Mouse (Mus musculus): Measurements from ENCODE around the gene Man1a. TPM values are rescaled to one million over a fixed set of nuclear protein-coding genes. Genes with fewer than 3 reads are reported as not detected.

Gene Man1a
- polyA plus RNA-seq, 1 experiment: 13.2 TPM

DNA sequence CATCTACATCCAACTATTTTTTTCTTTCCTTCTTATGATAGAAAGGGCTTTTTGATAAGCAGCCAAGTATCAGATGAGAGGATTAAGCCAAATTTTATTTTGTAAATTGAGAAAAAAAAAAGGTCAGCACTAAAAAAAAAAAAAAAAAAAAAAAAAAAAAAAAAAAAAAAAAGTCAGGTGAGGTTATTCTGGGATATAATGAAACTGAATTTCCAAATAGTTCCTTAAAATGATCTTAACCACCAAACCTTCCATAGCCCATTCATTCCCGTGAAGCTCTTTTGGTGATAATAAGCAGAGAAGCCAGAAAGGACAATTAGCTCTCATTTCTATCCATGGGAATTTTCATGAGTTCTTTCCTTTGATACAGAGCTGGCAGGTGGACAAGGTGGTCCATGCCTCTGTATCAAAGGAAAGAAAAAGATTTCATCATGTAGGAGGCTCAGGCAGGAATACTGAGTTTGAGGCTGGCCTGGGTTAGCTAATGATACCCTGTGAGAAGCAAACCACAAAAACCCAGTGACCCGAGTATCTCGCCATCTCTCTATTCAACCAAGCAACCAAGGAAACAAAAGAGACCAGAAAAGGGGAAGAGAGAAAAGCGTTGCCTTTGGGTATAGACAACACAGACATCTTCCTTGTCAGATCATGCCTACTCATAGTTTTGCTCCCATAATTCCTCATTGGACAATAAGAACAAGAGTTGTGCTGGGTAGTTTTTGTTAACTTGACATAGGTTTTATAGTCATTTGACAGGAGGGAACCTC, 162.7 kb downstream of the Man1a start:
- DNase-seq: no peak
- TF ChIP-seq POLR2A (IDR thresholded peaks at IDR 0.05; ENCODE audit: borderline replicate concordance, extremely low read depth, low read depth, low read length): no peak
- no peak for TF ChIP-seq CTCF (IDR thresholded peaks at IDR 0.05; ENCODE audit: insufficient read depth, low read length)
- H3K4me1 ChIP-seq (ENCODE audit: control insufficient read depth, insufficient read depth, low read length): no peaks in the 10 kb centered on the region
- 86% methylated on average over 4 of the region's 4 CpGs for WGBS
- no peak overlapping the region for H3K4me3 ChIP-seq (replicated peaks; ENCODE audit: extremely low read depth, low read depth, low read length)

DNA sequence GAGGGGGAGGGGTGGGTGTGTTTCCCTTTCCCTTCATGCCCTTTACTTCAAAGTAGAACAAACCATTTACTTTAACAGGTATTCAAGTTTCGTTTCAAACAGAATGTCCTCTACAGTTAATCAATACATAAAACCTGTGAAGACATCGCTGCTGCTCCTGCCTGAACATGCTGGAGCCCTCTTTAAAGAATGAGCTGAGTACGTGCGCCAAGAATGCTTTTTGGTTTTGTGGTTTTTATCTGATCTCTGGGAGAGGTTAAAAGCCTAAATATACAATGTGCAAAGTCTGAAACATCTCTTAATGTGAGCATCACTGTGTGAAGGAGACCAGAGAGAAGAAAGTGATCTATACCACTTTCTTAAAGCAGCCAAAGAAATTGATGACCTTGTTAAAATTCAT, 186.9 kb downstream of the Man1a start:
- 64% methylated on average over 4 of the region's 4 CpGs for WGBS
- H3K4me1 ChIP-seq (ENCODE audit: control insufficient read depth, insufficient read depth, low read length): no peaks in the 10 kb centered on the region
- no peak overlapping the region for H3K4me3 ChIP-seq (replicated peaks; ENCODE audit: extremely low read depth, low read depth, low read length)
- no peak for DNase-seq
- TF ChIP-seq CTCF (IDR thresholded peaks at IDR 0.05; ENCODE audit: insufficient read depth, low read length) (no peak), POLR2A (IDR thresholded peaks at IDR 0.05; ENCODE audit: borderline replicate concordance, extremely low read depth, low read depth, low read length) (no peak)

DNA sequence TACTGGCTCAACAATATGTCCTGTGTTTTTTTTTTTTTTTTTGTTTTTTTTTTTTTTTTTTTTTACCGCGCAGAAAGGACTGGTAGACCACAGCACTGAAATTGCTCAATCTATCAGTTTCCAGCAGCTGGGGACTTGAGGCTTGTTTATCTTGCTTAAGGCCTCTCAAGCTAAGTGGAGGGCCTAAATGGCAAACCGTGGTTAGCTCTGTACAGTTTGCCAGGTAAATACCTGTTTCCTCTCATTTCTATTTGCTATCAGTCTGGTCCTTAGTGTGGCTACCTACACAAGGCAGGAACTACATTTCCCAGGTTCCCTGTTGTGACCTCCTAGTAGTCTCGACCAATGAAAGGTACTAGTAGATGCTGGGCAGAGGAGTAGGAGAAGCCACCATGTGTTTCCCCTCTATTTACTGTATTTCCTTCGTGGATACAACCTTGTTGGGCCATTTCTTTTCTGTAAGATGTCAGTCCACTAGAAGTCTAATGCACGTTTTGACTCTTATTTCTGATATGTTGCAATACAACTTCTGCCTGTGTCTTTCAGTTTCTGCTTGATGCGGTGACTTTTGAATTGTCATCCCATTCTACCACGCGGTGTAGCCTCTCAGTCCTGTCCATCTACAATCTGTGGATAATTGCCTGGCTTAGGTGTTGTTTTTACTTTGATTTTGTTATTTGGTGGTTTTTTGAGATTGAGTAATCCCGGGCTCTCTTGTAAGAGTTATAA, 187.9 kb downstream of the Man1a start:
- TF ChIP-seq POLR2A (IDR thresholded peaks at IDR 0.05; ENCODE audit: borderline replicate concordance, extremely low read depth, low read depth, low read length) (no peak), CTCF (IDR thresholded peaks at IDR 0.05; ENCODE audit: insufficient read depth, low read length) (no peak)
- 55% methylated on average over 10 of the region's 10 CpGs for WGBS
- no peak overlapping the region for H3K4me3 ChIP-seq (replicated peaks; ENCODE audit: extremely low read depth, low read depth, low read length)
- H3K4me1 ChIP-seq (ENCODE audit: control insufficient read depth, insufficient read depth, low read length): no peaks in the 10 kb centered on the region
- DNase-seq: peak; percentile 29

DNA sequence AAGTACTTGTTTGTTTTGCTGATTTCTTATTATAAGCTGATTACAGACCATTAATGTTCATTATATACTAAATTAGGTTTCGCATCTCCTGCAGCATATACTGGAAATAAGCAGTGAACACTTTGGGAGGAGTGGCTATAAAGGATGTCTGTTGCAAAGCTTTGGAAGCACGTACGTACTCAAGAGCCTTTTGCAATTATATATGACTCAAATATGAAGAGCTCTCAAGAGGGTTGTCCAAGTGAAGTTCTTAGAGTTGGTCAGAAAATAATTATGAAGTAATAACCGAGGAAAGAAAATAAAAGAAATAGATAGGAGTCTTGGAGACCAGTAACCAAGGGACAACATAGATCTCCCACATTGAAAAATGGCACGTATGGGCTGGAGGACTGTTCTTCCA, 189.9 kb downstream of the Man1a start:
- no peak for DNase-seq
- no peaks in the 10 kb centered on the region for H3K4me1 ChIP-seq (ENCODE audit: control insufficient read depth, insufficient read depth, low read length)
- TF ChIP-seq POLR2A (IDR thresholded peaks at IDR 0.05; ENCODE audit: borderline replicate concordance, extremely low read depth, low read depth, low read length) (no peak), CTCF (IDR thresholded peaks at IDR 0.05; ENCODE audit: insufficient read depth, low read length) (no peak)
- H3K4me3 ChIP-seq (replicated peaks; ENCODE audit: extremely low read depth, low read depth, low read length): no peak overlapping the region
- 63% methylated on average over 5 of the region's 5 CpGs for WGBS

DNA sequence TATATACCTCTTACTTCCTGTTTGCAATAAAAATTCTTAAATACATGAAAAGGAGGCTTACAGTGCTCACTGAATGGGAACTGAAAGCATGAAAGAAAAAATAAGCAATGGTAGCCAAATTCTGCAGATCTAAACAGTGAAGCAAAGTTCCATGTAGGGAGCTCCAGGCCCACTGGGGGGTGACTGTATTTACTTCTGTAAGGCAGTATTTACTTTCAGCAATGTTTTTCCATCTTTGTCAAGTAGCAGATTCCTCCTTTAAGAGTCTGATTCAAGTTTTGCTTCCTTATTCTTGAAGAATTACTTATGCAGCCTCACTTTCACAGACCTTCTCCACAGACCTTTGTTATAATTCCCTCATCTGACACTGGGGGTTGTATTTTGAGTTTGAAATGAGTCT, 195.1 kb downstream of the Man1a start:
- no peak overlapping the region for H3K4me3 ChIP-seq (replicated peaks; ENCODE audit: extremely low read depth, low read depth, low read length)
- TF ChIP-seq CTCF (IDR thresholded peaks at IDR 0.05; ENCODE audit: insufficient read depth, low read length) (no peak), POLR2A (IDR thresholded peaks at IDR 0.05; ENCODE audit: borderline replicate concordance, extremely low read depth, low read depth, low read length) (no peak)
- DNase-seq: no peak
- H3K4me1 ChIP-seq (ENCODE audit: control insufficient read depth, insufficient read depth, low read length): no peaks in the 10 kb centered on the region

DNA sequence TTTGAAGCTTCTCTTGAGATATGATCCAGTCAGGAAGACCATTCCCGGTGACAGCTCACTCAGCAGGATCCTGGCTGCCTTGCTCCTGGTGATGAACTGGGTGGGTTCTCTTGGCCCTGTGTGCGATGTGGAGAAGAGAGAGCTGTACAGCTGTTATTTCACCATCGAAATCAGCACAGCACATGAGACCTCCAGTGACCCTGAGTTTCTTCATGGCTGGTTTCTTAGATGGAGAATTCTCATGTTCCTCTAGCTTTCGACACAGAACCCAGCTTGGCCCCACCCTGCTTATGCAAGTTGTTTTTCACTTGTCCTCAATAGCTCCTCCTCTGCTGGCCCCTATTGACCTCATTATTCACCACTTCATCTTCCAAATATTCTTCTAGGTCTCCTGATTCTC, 200.5 kb downstream of the Man1a start:
- H3K4me3 ChIP-seq (replicated peaks; ENCODE audit: extremely low read depth, low read depth, low read length): no peak overlapping the region
- TF ChIP-seq POLR2A (IDR thresholded peaks at IDR 0.05; ENCODE audit: borderline replicate concordance, extremely low read depth, low read depth, low read length): no peak
- no peak for TF ChIP-seq CTCF (IDR thresholded peaks at IDR 0.05; ENCODE audit: insufficient read depth, low read length)
- 64% methylated on average over 4 of the region's 4 CpGs for WGBS
- H3K4me1 ChIP-seq (ENCODE audit: control insufficient read depth, insufficient read depth, low read length): no peaks in the 10 kb centered on the region; the same call in none of the 2 replicates
- no peak for DNase-seq

DNA sequence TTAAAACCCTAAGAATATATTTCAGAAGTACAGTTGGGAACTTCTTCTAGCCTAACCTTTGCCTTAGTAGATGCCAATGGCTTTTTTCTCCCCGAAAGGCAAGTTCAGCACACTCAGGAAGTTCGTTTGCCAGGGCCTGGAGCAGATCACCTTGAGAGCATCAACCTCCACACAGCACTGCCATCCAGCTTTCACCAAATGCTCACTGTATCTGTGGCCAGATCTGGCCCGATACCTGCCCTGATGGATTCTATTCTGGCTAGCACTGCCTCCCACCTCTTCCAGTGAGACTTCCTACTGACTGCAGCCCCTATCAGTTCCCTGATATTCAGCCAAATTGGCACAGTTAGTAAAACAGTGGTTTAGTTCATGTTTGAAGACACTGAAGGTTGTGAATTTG, 202.2 kb downstream of the Man1a start:
- TF ChIP-seq POLR2A (IDR thresholded peaks at IDR 0.05; ENCODE audit: borderline replicate concordance, extremely low read depth, low read depth, low read length) (no peak), CTCF (IDR thresholded peaks at IDR 0.05; ENCODE audit: insufficient read depth, low read length) (no peak)
- no peak for DNase-seq
- Histone ChIP-seq H3K4me3 (replicated peaks; ENCODE audit: extremely low read depth, low read depth, low read length) (no peak overlapping the region), H3K4me1 (ENCODE audit: control insufficient read depth, insufficient read depth, low read length) (no peaks in the 10 kb centered on the region; the same call in none of the 2 replicates)
- WGBS: 69% methylated on average over 3 of the region's 3 CpGs

DNA sequence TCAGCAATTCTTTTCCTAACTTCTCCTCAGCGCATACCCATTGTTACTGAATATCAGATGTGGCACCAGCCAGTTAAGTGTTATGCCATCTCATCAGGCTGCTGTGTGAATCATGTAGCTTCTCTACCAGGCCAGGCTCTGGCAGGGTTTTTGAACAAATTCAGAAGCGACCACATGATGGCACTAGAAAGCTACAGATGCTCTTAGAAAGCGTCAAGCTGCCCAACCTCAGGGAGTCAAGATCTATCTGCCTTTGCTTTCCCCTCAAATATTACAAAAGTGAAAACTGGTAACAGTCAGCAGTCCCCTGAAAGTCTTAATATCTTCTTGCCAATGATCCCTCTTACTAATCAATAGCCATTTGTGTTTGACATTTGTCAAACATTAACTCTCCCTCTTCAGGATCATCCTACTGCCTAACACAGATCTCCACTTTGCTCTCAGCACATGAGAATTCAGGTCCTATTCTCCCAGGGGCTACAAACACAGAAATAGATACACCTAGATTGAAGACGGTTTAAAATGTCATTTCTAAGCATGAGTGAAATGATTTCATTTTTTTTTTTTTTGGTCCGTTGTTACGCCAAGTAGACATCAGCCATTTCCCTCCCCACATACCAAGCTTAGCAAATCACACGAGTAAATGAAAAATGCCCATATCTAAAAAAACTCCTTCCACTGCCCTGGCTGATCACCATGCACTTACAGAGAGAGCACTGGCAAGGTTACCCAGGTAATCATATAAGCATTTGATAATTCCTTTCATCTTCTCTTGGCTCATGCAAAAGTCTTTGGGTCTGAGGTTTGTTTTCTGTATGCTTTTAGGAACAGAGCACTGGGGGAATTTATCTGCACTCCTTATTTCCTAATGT, 212.7 kb downstream of the Man1a start:
- DNase-seq: peak; percentile 20
- Histone ChIP-seq H3K4me1 (ENCODE audit: control insufficient read depth, insufficient read depth, low read length) (no peaks in the 10 kb centered on the region), H3K4me3 (replicated peaks; ENCODE audit: extremely low read depth, low read depth, low read length) (no peak overlapping the region)
- TF ChIP-seq CTCF (IDR thresholded peaks at IDR 0.05; ENCODE audit: insufficient read depth, low read length) (peak; percentile 52), POLR2A (IDR thresholded peaks at IDR 0.05; ENCODE audit: borderline replicate concordance, extremely low read depth, low read depth, low read length) (no peak)
- WGBS: 39% methylated on average over 7 of the region's 7 CpGs

DNA sequence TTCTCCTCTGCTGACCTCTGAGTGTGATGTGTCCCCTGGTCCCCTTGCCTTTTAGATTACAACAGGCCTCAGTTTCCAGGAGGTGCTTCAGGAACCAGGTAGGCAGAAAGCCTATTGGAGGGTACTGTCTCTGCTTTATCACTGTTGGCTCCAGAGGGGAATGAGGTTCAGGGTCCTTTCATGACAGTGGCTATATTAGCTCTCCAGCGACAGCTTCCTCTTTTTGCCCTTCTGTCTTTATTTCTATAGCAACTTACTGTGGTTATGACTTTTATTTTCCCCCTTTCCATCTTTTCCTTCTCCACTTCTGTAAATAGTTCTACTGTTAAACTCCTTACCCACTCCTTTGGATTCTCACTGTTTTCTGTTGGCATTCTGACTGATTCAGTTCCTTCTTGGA, 216.5 kb downstream of the Man1a start:
- Histone ChIP-seq H3K4me1 (ENCODE audit: control insufficient read depth, insufficient read depth, low read length) (no peaks in the 10 kb centered on the region), H3K4me3 (replicated peaks; ENCODE audit: extremely low read depth, low read depth, low read length) (no peak overlapping the region)
- no peak for DNase-seq
- 72% methylated on average over 1 of the region's 1 CpGs for WGBS
- TF ChIP-seq POLR2A (IDR thresholded peaks at IDR 0.05; ENCODE audit: borderline replicate concordance, extremely low read depth, low read depth, low read length) (no peak), CTCF (IDR thresholded peaks at IDR 0.05; ENCODE audit: insufficient read depth, low read length) (no peak)

All from lung, adult 2 months (tissue).